Mouse (Mus musculus): ENCODE results near the gene Chrna1. TPM values are rescaled to one million over a fixed set of nuclear protein-coding genes. Genes with fewer than 3 reads are reported as not detected.
A peak's percentile ranks its signal among the peaks of the same experiment; 100 is the strongest.

Gene Chrna1
- not detected for total RNA-seq (2021)

GRCm38 (mm10) chr2:73580166-73580565, at the start of gene Chrna1:
Gene Chrna1, minus strand, starts transcription at chr2:73580338.
- DNase-seq, result no peak
- intact Hi-C loops (cut with DNase I), result loop anchor here (5.0 to 10.0 kb wide), 2 partner anchors 167 to 285 kb away; no protein-coding TSS in a partner anchor

GRCm38 (mm10) chr2:73618486-73619052, 38.4 kb upstream of the Chrna1 start:
- DNase-seq, result no peak
- intact Hi-C loops (cut with DNase I), result no loop called here

GRCm38 (mm10) chr2:73616434-73617057, 36.4 kb upstream of the Chrna1 start:
- intact Hi-C loops (cut with DNase I), result no loop called here
- DNase-seq, result no peak

- intact Hi-C loops (cut with DNase I), result no loop called here
- DNase-seq, result no peak
These were observed 35.3 kb upstream of the Chrna1 start for GRCm38 (mm10) chr2:73615456-73615855.

GRCm38 (mm10) chr2:73614303-73614702, 34.2 kb upstream of the Chrna1 start:
- DNase-seq, result no peak
- intact Hi-C loops (cut with DNase I), result no loop called here

GRCm38 (mm10) chr2:73612941-73613340, 32.8 kb upstream of the Chrna1 start:
- intact Hi-C loops (cut with DNase I), result no loop called here
- no peak for DNase-seq

- no peak for DNase-seq
- intact Hi-C loops (cut with DNase I), result no loop called here
These were observed 32.3 kb upstream of the Chrna1 start for GRCm38 (mm10) chr2:73612367-73612914.

- intact Hi-C loops (cut with DNase I), result no loop called here
These were observed 31.7 kb upstream of the Chrna1 start for GRCm38 (mm10) chr2:73611798-73612197.

GRCm38 (mm10) chr2:73609724-73610210, 29.6 kb upstream of the Chrna1 start:
- intact Hi-C loops (cut with DNase I), result no loop called here

More at GRCm38 (mm10) chr2:73611798-73612197, 31.7 kb upstream of the Chrna1 start:
- DNase-seq, result no peak

GRCm38 (mm10) chr2:73609067-73609723, 29.1 kb upstream of the Chrna1 start:
- no peak for DNase-seq
- intact Hi-C loops (cut with DNase I), result no loop called here

More at GRCm38 (mm10) chr2:73609724-73610210, 29.6 kb upstream of the Chrna1 start:
- no peak for DNase-seq

GRCm38 (mm10) chr2:73608391-73608790, 28.3 kb upstream of the Chrna1 start:
- no peak for DNase-seq

GRCm38 (mm10) chr2:73607609-73608008, 27.5 kb upstream of the Chrna1 start:
- DNase-seq, result no peak
- intact Hi-C loops (cut with DNase I), result no loop called here

More at GRCm38 (mm10) chr2:73608391-73608790, 28.3 kb upstream of the Chrna1 start:
- intact Hi-C loops (cut with DNase I), result no loop called here

- intact Hi-C loops (cut with DNase I), result no loop called here
- no peak for DNase-seq
These were observed 27.0 kb upstream of the Chrna1 start for GRCm38 (mm10) chr2:73607146-73607545.

- intact Hi-C loops (cut with DNase I), result no loop called here
- no peak for DNase-seq
These were observed 26.5 kb upstream of the Chrna1 start for GRCm38 (mm10) chr2:73606616-73607015.

- no peak for DNase-seq
These were observed 24.9 kb upstream of the Chrna1 start for GRCm38 (mm10) chr2:73605077-73605476.

GRCm38 (mm10) chr2:73604579-73604978, 24.4 kb upstream of the Chrna1 start:
- intact Hi-C loops (cut with DNase I), result no loop called here
- DNase-seq, result no peak

More at GRCm38 (mm10) chr2:73605077-73605476, 24.9 kb upstream of the Chrna1 start:
- intact Hi-C loops (cut with DNase I), result no loop called here

GRCm38 (mm10) chr2:73600650-73601049, 20.5 kb upstream of the Chrna1 start:
- no peak for DNase-seq
- intact Hi-C loops (cut with DNase I), result no loop called here

- intact Hi-C loops (cut with DNase I), result no loop called here
- DNase-seq, result no peak
These were observed 17.6 kb upstream of the Chrna1 start for GRCm38 (mm10) chr2:73597772-73598171.

GRCm38 (mm10) chr2:73596786-73597185, 16.6 kb upstream of the Chrna1 start:
- peak in 1 of 2 experiments; percentile 50 for DNase-seq
- intact Hi-C loops (cut with DNase I), result no loop called here

- intact Hi-C loops (cut with DNase I), result no loop called here
- DNase-seq, result no peak
These were observed 16.2 kb upstream of the Chrna1 start for GRCm38 (mm10) chr2:73596326-73596725.

GRCm38 (mm10) chr2:73593101-73593439, 12.9 kb upstream of the Chrna1 start:
- DNase-seq, result no peak
- intact Hi-C loops (cut with DNase I), result no loop called here
